Mouse (Mus musculus) midbrain, embryonic 16.5 days (tissue): ENCODE data around the gene Ipp. TPM values are rescaled to one million over a fixed set of nuclear protein-coding genes. Genes with fewer than 3 reads are reported as not detected.
A peak's percentile ranks its signal among the peaks of the same experiment; 100 is the strongest.

Experiments
- ATAC-seq: fragments of 200-750 bp; cut with Nextera tagmentation; 2 replicates; pipeline ENCODE4 v1.8.0; 2017; ENCODE audit warnings: moderate TSS enrichment
- H3K27ac ChIP-seq: fragments of 300-500 bp; sonication (generic); 2 replicates; pipeline ENCODE4 v1.5.1; 2014; ENCODE audit warnings: mild to moderate bottlenecking, low read length, mixed read lengths
- H3K27me3 ChIP-seq: fragments of 300-500 bp; sonication (generic); 2 replicates; pipeline ENCODE4 v1.6.1; 2014; ENCODE audit warnings: low read depth, low read length, mixed read lengths; ENCODE audit not compliant: control insufficient read depth, insufficient read depth
- H3K36me3 ChIP-seq: fragments of 300-500 bp; sonication (generic); 2 replicates; pipeline ENCODE4 v1.6.1; 2014; ENCODE audit warnings: mild to moderate bottlenecking, low read length, moderate library complexity, mixed read lengths; ENCODE audit not compliant: control insufficient read depth, insufficient read depth
- H3K4me1 ChIP-seq: fragments of 300-500 bp; sonication (generic); 2 replicates; pipeline ENCODE4 v1.6.1; 2014; ENCODE audit warnings: mild to moderate bottlenecking, low read length, mixed read lengths; ENCODE audit not compliant: control insufficient read depth, insufficient read depth
- H3K4me2 ChIP-seq: fragments of 300-500 bp; sonication (generic); 2 replicates; pipeline ENCODE4 v1.6.1; 2014; ENCODE audit warnings: mild to moderate bottlenecking, low read length, mixed read lengths
- H3K4me3 ChIP-seq: fragments of 300-500 bp; sonication (generic); 2 replicates; pipeline ENCODE4 v1.5.1; 2014; ENCODE audit warnings: low read depth, mild to moderate bottlenecking, low read length, moderate library complexity, mixed read lengths
- H3K9ac ChIP-seq: fragments of 300-500 bp; sonication (generic); 2 replicates; pipeline ENCODE4 v1.6.1; 2014; ENCODE audit warnings: low read depth, low read length, mixed read lengths
- H3K9me3 ChIP-seq: fragments of 300-500 bp; sonication (generic); replicated peaks from 2 replicates; pipeline ENCODE4 v1.6.1; 2014; ENCODE audit warnings: mild to moderate bottlenecking, low read length, mixed read lengths; ENCODE audit not compliant: control insufficient read depth, poor library complexity, severe bottlenecking
- WGBS: fragments of 180-500 bp; shearing (Covaris S2); extraction: QIAGEN DNeasy Blood & Tissue Kit; methylation state at CpG from one replicate; pipeline ENCODE4 v1.1.7; 2014; 5-methylcytosine and 5-hydroxymethylcytosine counted together
- polyA plus RNA-seq: library from polyadenylated mRNA; unstranded; fragments of >200 nt; fragmentation: Nextera tagmentation; extraction: Ambion mirVana; gene quantifications from 2 replicates; pipeline ENCODE4 v1.2.1, GENCODE M21; 2015

Ipp gene
- polyA plus RNA-seq, 1 experiment from 2014 or later: 14.7 TPM

DNA sequence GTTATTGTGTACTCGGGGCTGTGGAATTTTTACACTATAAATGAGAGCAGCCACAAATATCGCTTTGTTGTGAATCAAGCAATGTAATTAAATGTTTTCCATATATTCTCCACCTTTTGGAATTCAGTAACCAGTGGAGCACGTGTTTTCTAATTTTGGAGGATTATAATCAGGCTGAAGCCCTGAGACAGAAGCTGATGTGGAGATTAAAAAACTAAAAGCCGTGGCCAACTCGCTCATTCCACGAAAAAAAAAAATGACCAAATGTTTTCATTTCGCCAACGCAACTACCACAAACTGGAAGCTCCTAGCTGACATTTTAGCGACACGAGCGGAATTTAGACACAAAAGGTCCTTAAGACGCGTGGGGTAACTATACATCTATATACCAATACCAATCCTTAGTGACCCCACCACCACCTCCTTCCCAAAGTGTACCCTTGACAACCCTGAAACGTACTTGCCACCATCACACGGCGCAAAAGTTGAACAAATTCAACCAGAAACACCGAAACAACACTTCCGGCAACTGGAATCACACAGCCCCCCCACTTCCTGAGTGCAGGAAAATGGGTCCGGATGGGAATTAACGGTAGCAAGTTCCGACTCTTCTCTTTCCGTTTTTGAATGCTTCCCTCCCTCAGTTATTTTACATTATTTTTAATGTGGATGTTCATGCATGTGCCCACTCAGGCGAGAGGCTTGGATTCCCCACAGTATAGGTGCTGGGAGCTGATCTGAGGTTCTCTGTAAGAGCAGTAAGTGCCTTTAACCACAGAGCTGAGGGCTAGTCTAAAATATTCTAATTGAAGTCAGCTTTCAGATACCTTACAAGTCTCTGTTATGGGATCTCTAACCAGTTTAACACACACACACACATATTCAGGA, 48.3 kb downstream of the Ipp start, which contains the start of gene Tmem69:
Tmem69 (minus strand) TSS at position 524 of the 888 bp plus-strand sequence.
- Histone ChIP-seq H3K36me3 (0 out of 2 replicates have a peak, but pooled peaks cover 2% of the 10 kb centered on the region), H3K4me3 (peak within 1 kb of the TSS; percentile 54), H3K27me3 (no peaks in the 10 kb centered on the region), H3K27ac (peak within 1 kb of the TSS; percentile 89), H3K9me3 (no peaks in the 10 kb centered on the region), H3K4me1 (peaks cover 22% of the 10 kb centered on the region), H3K9ac (peak within 1 kb of the TSS; percentile 76), H3K4me2 (peak within 1 kb of the TSS; percentile 80)
- no peak for ATAC-seq
- 4% methylated on average over 23 of the region's 23 CpGs for WGBS

DNA sequence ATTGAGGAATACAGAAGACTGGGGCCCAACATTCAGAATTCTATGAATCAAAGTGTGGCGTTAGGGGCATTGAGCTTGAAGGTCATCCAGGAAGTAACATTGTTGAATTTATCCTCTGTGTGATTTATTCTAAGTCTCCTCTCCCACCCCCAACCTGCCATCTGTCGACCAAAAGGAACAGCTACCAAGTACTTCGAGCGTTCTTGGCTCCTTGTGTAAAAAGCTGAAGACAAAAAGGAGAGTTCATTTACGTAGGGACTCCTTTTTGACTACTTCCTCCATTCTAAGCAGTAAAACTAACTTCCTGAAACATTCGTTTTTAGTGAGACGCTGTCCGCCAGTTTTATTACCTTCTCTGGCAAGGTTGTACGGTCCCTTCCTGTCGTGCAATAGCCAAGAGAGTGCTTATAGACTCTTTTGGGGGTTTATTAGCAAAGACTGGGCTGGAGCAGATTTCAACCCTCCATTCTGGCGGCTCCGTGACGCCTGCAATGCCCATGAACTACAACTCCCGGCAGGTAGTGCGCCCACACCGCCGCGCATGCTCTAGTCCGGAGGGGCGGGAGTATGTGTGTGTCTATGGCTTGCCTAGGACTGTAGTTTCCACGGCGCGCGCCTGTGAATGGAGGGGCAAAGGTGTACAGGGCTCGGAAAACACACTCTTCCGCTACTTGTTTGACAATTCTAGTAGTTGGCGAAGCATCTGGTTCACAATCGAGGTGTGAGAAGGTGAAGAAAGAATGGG, 49.4 kb downstream of the Ipp start:
- Histone ChIP-seq H3K36me3 (0 out of 2 replicates have a peak, but pooled peaks cover 2% of the 10 kb centered on the region), H3K27ac (peak overlapping the region; percentile 89), H3K27me3 (no peaks in the 10 kb centered on the region), H3K9me3 (no peaks in the 10 kb centered on the region), H3K9ac (peak overlapping the region; percentile 76), H3K4me2 (peak overlapping the region; percentile 80), H3K4me1 (peaks cover 22% of the 10 kb centered on the region), H3K4me3 (peak overlapping the region; percentile 54)
- peak; percentile 98 for ATAC-seq
- WGBS: under 1% methylated on average over 28 of the region's 28 CpGs

DNA sequence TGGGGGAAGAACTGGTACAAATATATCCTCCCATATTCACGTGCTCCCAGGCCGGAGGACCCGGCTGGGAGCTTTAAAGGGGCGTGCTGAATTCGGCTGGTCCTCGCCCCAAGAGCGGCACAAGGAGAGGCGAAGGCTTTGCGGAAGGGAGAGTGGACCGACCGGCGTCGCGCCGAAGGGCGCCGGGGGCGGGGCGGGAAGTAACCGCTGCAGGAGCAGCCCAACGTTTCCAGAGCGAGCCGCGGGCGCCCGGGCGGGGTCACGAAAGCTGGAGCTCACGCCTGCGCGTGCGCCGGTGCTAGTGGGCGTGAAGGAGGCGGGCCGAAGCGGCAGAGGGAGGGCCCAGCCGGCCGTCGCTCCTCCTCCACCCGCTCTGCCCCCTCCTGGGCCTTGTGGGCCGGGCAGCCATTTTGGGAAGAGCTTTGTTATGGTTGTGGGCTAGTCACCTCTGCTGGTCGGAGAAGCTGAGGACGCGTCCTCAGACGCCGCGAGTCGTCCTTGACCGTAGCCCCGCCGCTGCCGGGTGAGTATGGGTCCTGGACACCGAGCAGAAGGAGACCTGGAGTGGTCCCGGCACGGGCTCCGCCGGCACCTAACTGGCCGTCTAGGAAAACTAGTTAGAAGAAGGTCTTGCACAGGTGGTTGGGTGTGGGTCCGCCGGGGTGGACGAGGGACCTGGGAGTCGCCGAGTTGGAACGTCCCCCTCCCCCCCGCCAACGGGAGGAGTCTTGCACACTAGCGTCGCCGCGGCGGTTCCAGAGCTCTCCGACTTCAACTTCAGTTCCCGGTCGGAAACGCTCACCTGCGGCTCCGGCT, 50.2 kb downstream of the Ipp start, which contains the start of gene Gpbp1l1:
Gpbp1l1 (plus strand) TSS at position 353 of the 816 bp plus-strand sequence.
- ATAC-seq: peak; percentile 97
- H3K27ac ChIP-seq: peak within 1 kb of the TSS; percentile 89
- H3K27me3 ChIP-seq: no peaks in the 10 kb centered on the region
- 0 out of 2 replicates have a peak, but pooled peaks cover 2% of the 10 kb centered on the region for H3K36me3 ChIP-seq
- WGBS: under 1% methylated on average over 74 of the region's 78 CpGs
- H3K4me1 ChIP-seq: peaks cover 22% of the 10 kb centered on the region
- peak within 1 kb of the TSS; percentile 54 for H3K4me3 ChIP-seq
- H3K4me2 ChIP-seq: peak within 1 kb of the TSS; percentile 80
- H3K9ac ChIP-seq: peak within 1 kb of the TSS; percentile 76
- no peaks in the 10 kb centered on the region for H3K9me3 ChIP-seq

DNA sequence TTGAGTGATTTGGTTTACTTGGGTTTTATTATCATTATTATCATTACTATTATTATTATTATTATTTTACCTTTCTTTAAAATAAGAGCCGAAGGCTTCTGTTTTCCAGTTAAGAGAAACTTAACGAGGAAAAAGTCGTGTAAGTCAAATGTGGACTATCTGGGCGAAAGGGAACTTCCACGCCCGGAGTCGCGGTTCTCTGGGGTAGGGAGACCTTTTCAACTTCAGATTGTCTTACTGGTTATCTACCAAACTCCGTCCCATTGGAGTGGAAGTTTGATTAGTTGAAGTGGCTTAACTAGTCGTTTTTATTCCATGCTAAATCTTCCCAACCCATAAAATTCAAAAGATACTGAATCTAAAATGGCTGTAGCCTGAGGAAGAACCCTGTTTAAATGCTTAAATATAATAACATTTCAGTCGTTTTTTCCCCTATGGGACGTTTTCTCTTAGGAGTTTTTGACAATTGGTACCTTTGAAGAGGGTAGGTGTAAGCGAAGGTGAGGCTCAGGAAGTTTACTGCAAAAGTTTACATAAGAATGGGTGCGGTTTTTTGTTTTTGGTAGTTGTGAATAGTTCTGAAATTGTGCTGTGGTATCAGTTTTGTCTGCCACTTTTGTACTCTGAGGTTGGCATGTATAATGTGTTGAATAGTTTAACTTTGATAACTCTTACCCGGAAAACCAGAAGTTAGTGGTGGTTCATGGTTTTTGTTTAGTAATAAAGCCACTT, 51.0 kb downstream of the Ipp start:
- Histone ChIP-seq H3K27ac (no peak overlapping the region), H3K27me3 (no peaks in the 10 kb centered on the region), H3K36me3 (no peaks in the 10 kb centered on the region), H3K9ac (peak overlapping the region; percentile 65), H3K9me3 (no peaks in the 10 kb centered on the region), H3K4me1 (peaks cover 22% of the 10 kb centered on the region), H3K4me3 (peak overlapping the region; percentile 54), H3K4me2 (peak overlapping the region; percentile 49)
- ATAC-seq: no peak
- 5% methylated on average over 15 of the region's 15 CpGs for WGBS

Other genes with a start within 250 kb of the Ipp start
- 47.2 and 52.4 TPM in 2 replicates for gene Mast2, start 43.4 kb upstream of the Ipp start, polyA plus RNA-seq
- gene Tmem69, start 48.4 kb downstream of the Ipp start, polyA plus RNA-seq: 20.1 and 26.2 TPM in 2 replicates
- 16.3 and 17.6 TPM in 2 replicates for gene Gpbp1l1, start 50.1 kb downstream of the Ipp start, polyA plus RNA-seq
- 5.9 and 6.0 TPM in 2 replicates for gene Ccdc17, start 89.1 kb downstream of the Ipp start, polyA plus RNA-seq
- 87.1 and 98.0 TPM in 2 replicates for gene Nasp, start 120.4 kb downstream of the Ipp start, polyA plus RNA-seq
- 661 and 697 TPM in 2 replicates for gene Akr1a1, start 144.1 kb downstream of the Ipp start, polyA plus RNA-seq
- gene Prdx1, start 178.0 kb downstream of the Ipp start, polyA plus RNA-seq: 410 and 427 TPM in 2 replicates
- gene Mmachc, start 200.9 kb downstream of the Ipp start, polyA plus RNA-seq: 20.9 and 21.6 TPM in 2 replicates
- 10.1 and 10.7 TPM in 2 replicates for gene Ccdc163, start 201.0 kb downstream of the Ipp start, polyA plus RNA-seq
- gene Tesk2, start 213.4 kb downstream of the Ipp start, polyA plus RNA-seq: 2.0 and 2.7 TPM in 2 replicates